Mouse (Mus musculus) C2C12 (cell line): ENCODE measurements around the gene Tecpr1.

Experiments used
- CTCF ChIP-seq: IDR thresholded peaks from one replicate; pipeline ENCODE4 v1.5.1; 2011; ENCODE audit not compliant: control insufficient read depth, insufficient read depth, insufficient read length
- MYOD1 ChIP-seq: IDR thresholded peaks from one replicate; pipeline ENCODE4 v1.6.1; 2011; ENCODE audit warnings: low read depth; ENCODE audit not compliant: control insufficient read depth, insufficient read length

DNA sequence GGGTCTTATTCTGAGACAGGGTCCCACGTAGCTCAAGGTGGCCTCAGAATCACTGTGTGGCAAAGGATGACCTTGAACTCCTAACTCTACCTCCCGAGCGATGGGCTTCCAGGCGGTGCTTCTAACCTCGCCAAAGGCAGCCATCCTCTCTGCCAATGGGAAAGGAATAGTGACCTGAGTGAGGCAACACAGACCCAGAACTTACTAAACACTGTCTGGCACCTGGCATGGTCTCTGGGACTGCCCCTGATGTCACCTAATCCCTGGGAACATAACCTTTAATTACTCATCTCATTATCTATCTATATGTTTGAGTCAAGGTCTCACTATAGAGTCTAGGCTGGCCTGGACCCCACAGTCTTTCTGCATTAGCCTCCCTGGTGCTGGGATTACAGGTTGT, 3.5 kb downstream of the Tecpr1 start:
- TF ChIP-seq CTCF (no peak), MYOD1 (no peak)
